Mouse (Mus musculus) MEL (cell line): ENCODE results near the gene Sh3glb1. TPM values are rescaled to one million over a fixed set of nuclear protein-coding genes. Genes with fewer than 3 reads are reported as not detected.

Experiments
- DNase-seq: peaks from one replicate; pipeline ENCODE4 v3.0.0; 2011; ENCODE audit warnings: low read depth, low spot score
- H3K27ac ChIP-seq: 2 replicates; pipeline ENCODE4 v1.5.1; 2012; ENCODE audit warnings: low read depth, mild to moderate bottlenecking, control low read depth, low read length, moderate library complexity; ENCODE audit not compliant: control insufficient read depth
- H3K27me3 ChIP-seq, 2 experiments: fragments of 150-350 bp in 1 of 2; sonication (generic) in 1 of 2; 2 replicates each; pipeline ENCODE4 v1.6.1; 2012; ENCODE audit warnings: low read length in 2 of 2, mild to moderate bottlenecking in 2 of 2, improper control_type of control experiment in 1 of 2, moderate library complexity in 1 of 2; ENCODE audit not compliant: insufficient read depth in 2 of 2, control insufficient read depth in 1 of 2
- H3K36me3 ChIP-seq, 2 experiments: 2 replicates each; pipeline ENCODE4 v1.6.1; 2012 to 2014; ENCODE audit warnings: low read length in 2 of 2, improper control_type of control experiment in 1 of 2, inconsistent platforms in 1 of 2, mild to moderate bottlenecking in 1 of 2; ENCODE audit not compliant: insufficient read depth in 2 of 2, control insufficient read depth in 1 of 2
- H3K4me1 ChIP-seq, 2 experiments: fragments of 150-350 bp in 1 of 2; sonication (generic) in 1 of 2; 2 replicates each; pipeline ENCODE4 v1.6.1; 2012; ENCODE audit warnings: low read length in 2 of 2, improper control_type of control experiment in 1 of 2, mild to moderate bottlenecking in 1 of 2; ENCODE audit not compliant: insufficient read depth in 2 of 2, control insufficient read depth in 1 of 2
- H3K4me3 ChIP-seq, 2 experiments: fragments of 150-350 bp in 1 of 2; sonication (generic) in 1 of 2; 2 replicates each; pipeline ENCODE4 v1.5.1; 2012; ENCODE audit warnings: low read depth in 2 of 2, low read length in 2 of 2, mild to moderate bottlenecking in 2 of 2, moderate library complexity in 2 of 2, control low read depth in 1 of 2, improper control_type of control experiment in 1 of 2; ENCODE audit not compliant: control insufficient read depth in 1 of 2, insufficient read depth in 1 of 2
- H3K79me2 ChIP-seq: 2 replicates; pipeline ENCODE4 v1.6.1; 2012; ENCODE audit warnings: mild to moderate bottlenecking, low read length, moderate library complexity; ENCODE audit not compliant: control insufficient read depth, poor library complexity, insufficient read depth
- H3K9ac ChIP-seq: 2 replicates; pipeline ENCODE4 v1.6.1; 2012; ENCODE audit warnings: low read depth, mild to moderate bottlenecking, control low read depth, low read length, moderate library complexity; ENCODE audit not compliant: control insufficient read depth, poor library complexity, severe bottlenecking
- H3K9me3 ChIP-seq: fragments of 150-350 bp; sonication (generic); replicated peaks from 2 replicates; pipeline ENCODE4 v1.6.1; 2012; ENCODE audit warnings: mild to moderate bottlenecking, low read length, improper control_type of control experiment, moderate library complexity; ENCODE audit not compliant: insufficient read depth
- CHD1 ChIP-seq: IDR thresholded peaks from 2 replicates; pipeline ENCODE4 v1.6.1; 2012; ENCODE audit warnings: low read depth, mild to moderate bottlenecking, inconsistent platforms, low read length, improper control_type of control experiment
- E2F4 ChIP-seq: IDR thresholded peaks from 2 replicates; pipeline ENCODE4 v1.6.1; 2011; ENCODE audit warnings: low read depth, low read length, improper control_type of control experiment, borderline replicate concordance
- ELF1 ChIP-seq: IDR thresholded peaks from 2 replicates; pipeline ENCODE4 v1.6.1; 2014; ENCODE audit warnings: low read depth, mild to moderate bottlenecking, inconsistent platforms, low read length, improper control_type of control experiment, moderate library complexity
- ETS1 ChIP-seq: IDR thresholded peaks from 2 replicates; pipeline ENCODE4 v1.6.1; 2012; ENCODE audit warnings: low read depth, mild to moderate bottlenecking, inconsistent platforms, low read length, improper control_type of control experiment, moderate library complexity
- GABPA ChIP-seq: IDR thresholded peaks from 2 replicates; pipeline ENCODE4 v1.6.1; 2012; ENCODE audit warnings: low read depth, mild to moderate bottlenecking, inconsistent platforms, low read length, improper control_type of control experiment, moderate library complexity
- KAT2A ChIP-seq: conservative IDR thresholded peaks from 2 replicates; pipeline ENCODE4 v1.6.1; 2012; ENCODE audit warnings: low read depth, low read length, improper control_type of control experiment, inconsistent platforms
- MAX ChIP-seq: IDR thresholded peaks from 2 replicates; pipeline ENCODE4 v1.6.1; 2011; ENCODE audit warnings: low read length, improper control_type of control experiment
- MXI1 ChIP-seq: IDR thresholded peaks from 2 replicates; pipeline ENCODE4 v1.6.1; 2011; ENCODE audit warnings: mild to moderate bottlenecking, low read depth, low read length, improper control_type of control experiment
- MYC ChIP-seq: IDR thresholded peaks from 2 replicates; pipeline ENCODE4 v1.6.1; 2011; ENCODE audit warnings: low read depth, mild to moderate bottlenecking, low read length, improper control_type of control experiment, moderate library complexity
- NELFE ChIP-seq: IDR thresholded peaks from 2 replicates; pipeline ENCODE4 v1.6.1; 2011; ENCODE audit warnings: low read depth, low read length, improper control_type of control experiment
- NRF1 ChIP-seq: IDR thresholded peaks from 2 replicates; pipeline ENCODE4 v1.6.1; 2014; ENCODE audit warnings: low read depth, mild to moderate bottlenecking, inconsistent platforms, low read length, improper control_type of control experiment, moderate library complexity; ENCODE audit not compliant: poor library complexity, insufficient read depth, severe bottlenecking
- POLR2A ChIP-seq, 2 experiments: IDR thresholded peaks; 2 replicates each; pipeline ENCODE4 v1.6.1; 2011 to 2012; ENCODE audit warnings: low read length in 2 of 2, mild to moderate bottlenecking in 2 of 2, control low read depth in 1 of 2, improper control_type of control experiment in 1 of 2, low read depth in 1 of 2, moderate library complexity in 1 of 2; ENCODE audit not compliant: control insufficient read depth in 1 of 2, insufficient read depth in 1 of 2, poor library complexity in 1 of 2
- POLR2AphosphoS2 ChIP-seq: IDR thresholded peaks from 2 replicates; pipeline ENCODE4 v1.6.1; 2011; ENCODE audit warnings: low read length, improper control_type of control experiment
- POLR2AphosphoS5 ChIP-seq: IDR thresholded peaks from 2 replicates; pipeline ENCODE4 v1.6.1; 2012; ENCODE audit warnings: low read depth, borderline replicate concordance, mild to moderate bottlenecking, inconsistent platforms, low read length, moderate library complexity, mixed read lengths
- RCOR1 ChIP-seq: IDR thresholded peaks from 2 replicates; pipeline ENCODE4 v1.6.1; 2012; ENCODE audit warnings: low read depth, mild to moderate bottlenecking, inconsistent platforms, low read length, improper control_type of control experiment
- SMC3 ChIP-seq: IDR thresholded peaks from 2 replicates; pipeline ENCODE4 v1.6.1; 2011; ENCODE audit warnings: low read depth, low read length, improper control_type of control experiment
- TAL1 ChIP-seq: IDR thresholded peaks from 2 replicates; pipeline ENCODE4 v1.6.1; 2012; ENCODE audit warnings: mild to moderate bottlenecking, inconsistent platforms, low read length, moderate library complexity, mixed read lengths
- TBP ChIP-seq: IDR thresholded peaks from 2 replicates; pipeline ENCODE4 v1.8.0; 2011; ENCODE audit warnings: low read depth, low read length, improper control_type of control experiment
- UBTF ChIP-seq: IDR thresholded peaks from 2 replicates; pipeline ENCODE4 v1.6.1; 2012; ENCODE audit warnings: low read depth, mild to moderate bottlenecking, inconsistent platforms, low read length, improper control_type of control experiment, moderate library complexity, borderline replicate concordance; ENCODE audit not compliant: insufficient read depth
- USF1 ChIP-seq: IDR thresholded peaks from 2 replicates; pipeline ENCODE4 v1.6.1; 2014; ENCODE audit warnings: low read depth, mild to moderate bottlenecking, inconsistent platforms, low read length, improper control_type of control experiment, moderate library complexity
- ZC3H11A ChIP-seq: IDR thresholded peaks from 2 replicates; pipeline ENCODE4 v1.6.1; 2012; ENCODE audit warnings: low read depth, mild to moderate bottlenecking, inconsistent platforms, low read length, improper control_type of control experiment
- ZNF384 ChIP-seq: IDR thresholded peaks from 2 replicates; pipeline ENCODE4 v1.6.1; 2012; ENCODE audit warnings: low read depth, mild to moderate bottlenecking, inconsistent platforms, low read length, improper control_type of control experiment
- polyA plus RNA-seq, 2 experiments: library from polyadenylated mRNA; stranded (reverse) in 1 of 2; unstranded in 1 of 2; fragments of >175 nt in 1 of 2; fragments of >200 nt in 1 of 2; gene quantifications; 2 replicates each; pipeline versions ENCODE4 v1.2.1 to v1.2.4; 2012; ENCODE audit warnings: low replicate concordance in 2 of 2, low read depth in 1 of 2; ENCODE audit not compliant: insufficient read length in 2 of 2, insufficient read depth in 1 of 2, missing spikeins in 1 of 2
- total RNA-seq: library from RNA; depleted of rRNA; stranded (reverse); fragments of 300-350 nt; gene quantifications from 2 replicates; pipeline ENCODE4 v1.2.3, GENCODE M21; 2012

Gene Sh3glb1
- total and polyA plus RNA-seq, 3 experiments, result 33.9 to 89.2 (median 61.9) TPM

- H3K79me2 ChIP-seq, result no peaks in the 10 kb centered on the region
- no peak overlapping the region for H3K9ac ChIP-seq
- no peaks in the 10 kb centered on the region for H3K9me3 ChIP-seq
- no peaks in the 10 kb centered on the region for H3K36me3 ChIP-seq
- H3K4me1 ChIP-seq, result peaks cover 3 to 6% of the 10 kb centered on the region in 2 experiments; a peak in 1 of 4 replicates
- H3K27ac ChIP-seq, result no peak overlapping the region
- no peaks in the 10 kb centered on the region for H3K27me3 ChIP-seq
- TF ChIP-seq TAL1, result no peak
- no peak for TF ChIP-seq POLR2AphosphoS2
- no peak for TF ChIP-seq POLR2AphosphoS5
- no peak for TF ChIP-seq MXI1
- no peak for TF ChIP-seq NRF1
- no peak for TF ChIP-seq ELF1
- TF ChIP-seq CHD1, result no peak
- no peak for TF ChIP-seq MAX
- no peak for DNase-seq
- no peak overlapping the region for H3K4me3 ChIP-seq
Measured at GRCm38 (mm10) chr3:144639387-144639786, 80.7 kb downstream of the Sh3glb1 start.

- H3K27ac ChIP-seq, result no peak overlapping the region
- no peaks in the 10 kb centered on the region for H3K36me3 ChIP-seq
- H3K4me1 ChIP-seq, result peaks cover 3 to 6% of the 10 kb centered on the region in 2 experiments; a peak in 1 of 4 replicates
- H3K79me2 ChIP-seq, result no peaks in the 10 kb centered on the region
- no peak for DNase-seq
- H3K27me3 ChIP-seq, result no peaks in the 10 kb centered on the region
- H3K9ac ChIP-seq, result no peak overlapping the region
- H3K9me3 ChIP-seq, result no peaks in the 10 kb centered on the region
- TF ChIP-seq POLR2A (IDR thresholded peaks at IDR 0.05; ENCODE audit: control insufficient read depth in 1 of 2, insufficient read depth in 1 of 2, low read depth in 1 of 2, low read length in 2 of 2, poor library complexity in 1 of 2), result no peak
- no peak for TF ChIP-seq POLR2AphosphoS2
- TF ChIP-seq ZNF384, result no peak
- H3K4me3 ChIP-seq, result no peak overlapping the region
Measured at GRCm38 (mm10) chr3:144638110-144638509, 82.0 kb downstream of the Sh3glb1 start.

GRCm38 (mm10) chr3:144635236-144635635, 84.9 kb downstream of the Sh3glb1 start:
- H3K9me3 ChIP-seq, result no peaks in the 10 kb centered on the region
- H3K36me3 ChIP-seq, result no peaks in the 10 kb centered on the region
- H3K9ac ChIP-seq, result no peak overlapping the region
- no peak overlapping the region for H3K27ac ChIP-seq
- H3K27me3 ChIP-seq, result no peaks in the 10 kb centered on the region
- H3K79me2 ChIP-seq, result no peaks in the 10 kb centered on the region
- no peak overlapping the region for H3K4me3 ChIP-seq
- TF ChIP-seq NELFE, result no peak
- no peak for TF ChIP-seq UBTF
- TF ChIP-seq RCOR1, result no peak
- no peak for TF ChIP-seq USF1
- TF ChIP-seq E2F4, result no peak
- no peak for TF ChIP-seq GABPA
- TF ChIP-seq KAT2A, result no peak
- no peak for TF ChIP-seq CHD1
- TF ChIP-seq SMC3, result no peak
- no peak for TF ChIP-seq MYC
- TF ChIP-seq ETS1, result no peak
- TF ChIP-seq TBP, result no peak
- no peak for TF ChIP-seq ZC3H11A
- DNase-seq, result no peak
- peaks cover 3 to 6% of the 10 kb centered on the region in 2 experiments; a peak in 1 of 4 replicates for H3K4me1 ChIP-seq
